Mouse (Mus musculus): ENCODE results near the gene Ccdc167. TPM values are rescaled to one million over a fixed set of nuclear protein-coding genes. Genes with fewer than 3 reads are reported as not detected.
A peak's percentile ranks its signal among the peaks of the same experiment; 100 is the strongest.
"Not testable (repeated sequence)": the region's sequence is repeated elsewhere in the genome, so short reads cannot be mapped to it uniquely, and the experiment has no call there.

The Ccdc167 gene
- total RNA-seq, 2 experiments from 2014 or later = 15.9 to 17.1 TPM

GRCm38 (mm10) chr17:29720755-29721365, 4.0 kb upstream of the Ccdc167 start:
- intact Hi-C loops (cut with DNase I) = no loop called here
- no peak for DNase-seq

- intact Hi-C loops (cut with DNase I) = no loop called here
These were observed 3.1 kb upstream of the Ccdc167 start for GRCm38 (mm10) chr17:29719628-29720575.

GRCm38 (mm10) chr17:29718660-29719059, 1.8 kb upstream of the Ccdc167 start:
- intact Hi-C loops (cut with DNase I) = no loop called here
- DNase-seq = no peak

More at GRCm38 (mm10) chr17:29719628-29720575, 3.1 kb upstream of the Ccdc167 start:
- no peak for DNase-seq

GRCm38 (mm10) chr17:29713734-29714133, 3.1 kb downstream of the Ccdc167 start:
- DNase-seq; intact Hi-C loops (cut with DNase I): not testable (repeated sequence)

GRCm38 (mm10) chr17:29712565-29712964, 4.3 kb downstream of the Ccdc167 start:
- intact Hi-C loops (cut with DNase I) = no loop called here
- DNase-seq = no peak

DNA sequence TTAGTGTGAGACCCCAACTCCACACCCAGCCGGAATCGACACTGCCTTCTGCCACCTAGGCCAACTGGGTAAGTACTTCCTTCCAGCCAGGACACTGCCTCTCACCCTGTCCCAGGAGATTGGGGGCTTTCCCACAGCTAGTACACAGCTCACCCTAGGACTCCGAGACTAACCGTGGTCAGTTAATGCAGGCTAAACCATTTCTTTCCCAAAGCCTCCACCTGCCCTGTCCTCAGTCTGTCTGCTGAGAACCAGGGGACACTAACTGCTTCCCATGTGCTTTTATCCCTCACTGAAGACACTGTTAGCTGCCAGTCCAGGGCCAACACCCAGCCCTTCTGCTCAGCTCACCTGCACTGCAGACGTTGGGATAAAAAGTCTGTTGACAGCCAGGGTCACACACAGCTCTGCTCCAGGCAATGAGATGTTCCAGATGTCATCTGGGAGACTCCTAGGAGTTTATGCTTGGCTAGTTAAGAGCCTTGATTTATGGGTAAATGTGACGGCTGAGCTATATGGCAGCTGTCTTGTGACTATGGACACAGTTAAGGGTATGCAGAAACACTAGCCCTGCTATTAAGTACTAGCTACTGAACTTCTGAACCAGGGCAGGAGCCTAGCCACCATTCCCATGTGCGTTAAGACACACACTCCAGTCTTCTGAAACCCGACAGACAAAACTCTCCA, 5.0 kb downstream of the Ccdc167 start:
- intact Hi-C loops (cut with DNase I) = no loop called here
- no peak for DNase-seq

GRCm38 (mm10) chr17:29711076-29711744, 5.6 kb downstream of the Ccdc167 start:
- DNase-seq = no peak
- intact Hi-C loops (cut with DNase I) = no loop called here

DNA sequence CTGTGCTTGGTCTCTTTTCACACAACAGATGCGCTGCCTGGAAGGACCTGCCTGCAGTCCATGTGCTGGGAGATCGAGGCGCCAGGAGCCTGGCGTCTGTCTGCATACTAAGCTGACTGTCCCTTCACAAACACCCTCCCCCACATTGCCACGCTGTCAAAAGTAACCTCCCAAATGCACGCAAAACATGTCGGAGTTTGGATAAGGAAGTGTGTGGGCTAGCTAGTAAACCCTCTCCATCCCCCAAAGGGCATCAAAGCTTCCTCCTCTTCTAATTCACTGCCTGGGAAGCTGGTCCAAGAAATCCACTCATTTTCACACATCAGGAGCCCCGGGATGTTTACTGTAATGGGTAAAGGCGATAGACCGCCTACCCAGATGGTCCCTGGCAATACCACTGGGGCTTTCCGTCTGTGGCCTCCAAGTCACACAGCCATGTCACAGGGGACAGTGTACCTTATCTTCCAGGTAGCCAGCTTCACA, 6.2 kb downstream of the Ccdc167 start:
- intact Hi-C loops (cut with DNase I) = no loop called here

DNA sequence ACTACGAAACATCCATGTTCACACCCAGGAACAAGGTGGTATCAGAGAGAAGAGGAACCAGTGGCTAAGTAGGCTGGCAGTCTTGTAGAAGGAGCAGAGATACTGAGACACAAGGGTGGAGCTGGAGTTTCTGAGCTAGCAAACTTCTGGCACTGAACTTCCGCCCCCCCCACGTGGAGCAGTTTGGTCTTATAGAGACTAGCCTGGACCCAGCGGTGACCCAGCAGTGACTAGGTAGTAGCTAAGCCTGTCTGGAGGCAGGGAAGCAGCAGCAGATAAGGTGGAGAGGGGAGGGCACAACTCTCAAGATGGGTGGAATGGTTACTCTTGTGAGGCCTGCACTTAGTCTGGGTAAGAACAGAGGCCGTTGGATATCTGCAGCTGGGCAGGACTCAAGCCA, 8.1 kb downstream of the Ccdc167 start:
- intact Hi-C loops (cut with DNase I) = loop anchor here (5.0 kb wide), 1 partner anchor 64 kb away; no protein-coding TSS in a partner anchor
- DNase-seq = no peak

More for the DNA sequence above, 6.2 kb downstream of the Ccdc167 start:
- DNase-seq = no peak

DNA sequence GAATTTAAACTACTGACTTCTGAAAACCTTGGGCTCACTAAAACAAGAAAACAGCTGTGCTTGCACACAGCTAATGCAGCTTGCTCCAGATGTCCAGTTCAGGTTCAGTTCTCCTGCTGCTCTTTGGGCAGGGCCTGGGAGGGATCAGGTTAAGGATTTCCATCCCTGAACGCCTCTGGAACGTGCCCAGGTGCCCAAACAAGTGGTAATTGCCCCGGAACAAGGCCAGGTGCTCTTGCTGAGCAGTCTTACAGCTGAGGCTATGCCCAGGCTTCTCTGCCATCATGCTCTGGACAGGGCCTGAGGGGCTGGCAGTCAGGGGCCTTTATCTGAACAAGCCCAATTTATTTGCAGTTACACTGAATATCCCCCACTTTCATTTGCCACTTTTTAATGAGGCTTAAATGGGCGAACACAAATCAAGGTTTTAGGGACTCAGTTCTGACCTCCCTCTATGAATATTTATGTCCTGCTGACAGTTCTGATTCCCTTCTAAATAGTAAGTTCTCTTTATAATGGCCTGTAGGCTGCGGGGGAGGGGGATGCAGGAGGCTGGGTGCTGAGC, 9.8 kb downstream of the Ccdc167 start:
- intact Hi-C loops (cut with DNase I) = loop anchor here (5.0 kb wide), 1 partner anchor 65 kb away; no protein-coding TSS in a partner anchor
- DNase-seq = no peak

GRCm38 (mm10) chr17:29705881-29706280, 11.0 kb downstream of the Ccdc167 start:
- no peak for DNase-seq
- intact Hi-C loops (cut with DNase I) = loop anchor here (2.0 to 5.0 kb wide), 2 partner anchors 66 to 177 kb away; no protein-coding TSS in a partner anchor

- DNase-seq = peak; percentile 60 to 77
- intact Hi-C loops (cut with DNase I) = loop anchor here (2.0 to 5.0 kb wide), 2 partner anchors 68 to 178 kb away; no protein-coding TSS in a partner anchor
These were observed 12.1 kb downstream of the Ccdc167 start for GRCm38 (mm10) chr17:29704781-29705180.

DNA sequence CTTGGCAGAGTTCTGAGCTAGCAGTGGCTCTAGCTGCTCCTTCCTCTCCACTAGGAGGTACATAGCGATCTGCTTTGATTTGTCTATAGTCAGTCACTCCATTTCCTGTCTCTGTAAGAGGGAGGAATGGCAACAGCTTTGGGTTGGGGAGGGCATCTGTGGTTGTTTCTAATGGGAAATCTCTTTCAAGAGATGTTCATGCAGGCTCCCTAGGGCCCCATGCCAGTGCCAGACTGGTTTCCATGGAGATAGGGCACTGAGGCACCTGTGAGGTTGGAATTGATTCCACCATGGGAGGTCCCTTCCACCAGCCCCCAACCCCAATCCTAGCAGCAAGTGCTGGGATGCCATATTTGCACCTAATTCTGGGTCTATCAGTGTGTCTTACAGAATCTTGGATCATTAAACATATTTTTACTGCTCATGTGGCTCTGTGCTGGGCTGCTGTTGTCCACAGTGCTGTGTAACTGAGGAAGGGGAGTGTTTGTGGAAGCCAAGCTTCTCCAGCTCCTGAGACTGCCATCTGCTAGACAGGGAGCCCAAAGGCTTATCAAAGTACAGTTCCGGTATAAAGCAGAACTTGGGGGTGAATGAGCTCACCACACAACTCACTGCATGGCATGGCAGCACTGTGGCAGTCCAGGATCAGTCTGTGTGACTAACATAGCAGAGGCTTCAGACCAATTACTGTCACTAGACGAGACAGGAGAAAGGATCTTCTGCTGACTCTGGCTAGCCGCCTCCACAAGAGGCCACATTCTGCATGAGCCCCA, 13.7 kb downstream of the Ccdc167 start:
- intact Hi-C loops (cut with DNase I) = no loop called here
- DNase-seq = no peak

GRCm38 (mm10) chr17:29700573-29700972, 16.3 kb downstream of the Ccdc167 start:
- DNase-seq = no peak
- intact Hi-C loops (cut with DNase I) = no loop called here

DNA sequence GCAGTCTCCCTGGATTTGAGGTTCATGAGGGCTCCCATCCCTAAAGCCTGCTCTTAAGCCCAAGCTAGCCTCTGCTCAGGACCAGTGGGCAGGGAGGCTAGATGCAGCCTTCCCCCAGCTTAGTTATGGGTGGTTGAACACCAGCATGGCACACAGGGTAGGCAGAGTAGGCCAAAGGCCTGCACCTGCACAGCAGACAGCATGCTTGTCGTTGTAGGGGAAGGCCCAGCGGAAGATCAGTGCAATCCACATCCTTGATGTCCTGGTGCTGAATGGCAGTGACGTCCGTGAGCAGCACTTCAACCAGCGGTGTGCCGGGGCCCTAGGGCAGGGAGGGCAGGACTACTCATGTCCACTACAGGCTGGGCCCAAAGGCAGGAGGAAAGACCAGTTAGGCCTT, 18.4 kb downstream of the Ccdc167 start:
- DNase-seq = no peak
- intact Hi-C loops (cut with DNase I) = no loop called here

DNA sequence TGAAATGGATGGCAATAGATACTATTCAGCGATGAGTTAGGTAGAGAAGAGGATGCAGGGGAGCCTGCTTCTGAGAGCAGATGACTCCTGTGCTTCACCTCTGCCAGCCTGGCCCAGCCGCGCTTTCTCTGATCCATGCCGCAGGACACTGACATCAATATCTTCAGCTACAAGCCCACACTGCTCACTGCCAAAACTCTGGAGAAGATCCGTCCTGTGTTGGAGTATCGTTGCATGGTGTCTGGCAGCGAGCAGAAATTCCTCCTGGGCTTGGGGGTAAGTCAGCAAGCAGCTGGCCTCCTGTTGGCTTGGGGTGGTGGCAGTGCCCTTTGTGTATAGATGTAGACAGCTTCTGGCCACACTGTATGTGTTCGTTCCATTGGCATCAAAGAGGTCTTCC, 19.9 kb downstream of the Ccdc167 start:
- intact Hi-C loops (cut with DNase I) = no loop called here

DNA sequence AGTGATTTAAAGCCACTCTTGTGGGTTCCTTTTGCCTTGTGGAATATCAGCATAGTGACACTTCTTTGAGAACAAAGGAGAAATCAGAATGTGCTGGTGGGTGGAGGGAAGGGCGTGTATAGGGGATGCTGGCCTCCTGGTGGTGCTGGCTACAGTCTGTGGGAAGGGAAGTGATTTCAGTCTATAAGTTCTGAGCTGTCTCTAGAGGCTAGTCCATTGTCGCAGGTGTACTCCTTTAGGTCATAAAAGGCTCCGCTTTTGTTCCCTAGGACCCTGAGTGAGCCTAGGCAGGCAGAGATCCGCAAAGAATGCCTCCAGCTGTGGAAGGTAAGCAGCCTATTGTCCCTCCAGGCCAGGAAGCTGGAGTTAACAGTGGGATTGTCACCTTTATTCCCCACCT, 22.3 kb downstream of the Ccdc167 start:
- intact Hi-C loops (cut with DNase I) = no loop called here
- no peak for DNase-seq

More for the DNA sequence above, 19.9 kb downstream of the Ccdc167 start:
- DNase-seq = no peak

- no peak for DNase-seq
- intact Hi-C loops (cut with DNase I) = no loop called here
These were observed 23.3 kb downstream of the Ccdc167 start for GRCm38 (mm10) chr17:29693571-29693970.

GRCm38 (mm10) chr17:29692827-29693226, 24.0 kb downstream of the Ccdc167 start:
- DNase-seq = no peak
- intact Hi-C loops (cut with DNase I) = no loop called here

Measured in heart, postnatal 10 days (tissue).